Mouse (Mus musculus) cerebellum, adult 2 months (tissue): ENCODE results near the gene Fn3k. TPM values are rescaled to one million over a fixed set of nuclear protein-coding genes. Genes with fewer than 3 reads are reported as not detected.
A peak's percentile ranks its signal among the peaks of the same experiment; 100 is the strongest.

Experiments
- DNase-seq, 2 experiments: peaks; one replicate each; pipeline ENCODE4 v3.0.0; 2021
- H3K27ac ChIP-seq: fragments of 200-500 bp; 2 replicates; pipeline ENCODE4 v1.5.1; 2012; ENCODE audit warnings: low read length, control low read depth, inconsistent platforms; ENCODE audit not compliant: insufficient read depth
- H3K27me3 ChIP-seq: fragments of 200-500 bp; 2 replicates; pipeline ENCODE4 v1.6.1; 2012; ENCODE audit warnings: inconsistent platforms, mild to moderate bottlenecking, low read length, moderate library complexity; ENCODE audit not compliant: control insufficient read depth, insufficient read depth
- H3K4me1 ChIP-seq: fragments of 200-500 bp; 2 replicates; pipeline ENCODE4 v1.6.1; 2011; ENCODE audit warnings: low read length; ENCODE audit not compliant: control insufficient read depth, insufficient read depth
- H3K4me3 ChIP-seq: fragments of 200-500 bp; replicated peaks from 2 replicates; pipeline ENCODE3; 2011; ENCODE audit warnings: mild to moderate bottlenecking, low read depth, low read length, control low read depth; ENCODE audit not compliant: insufficient read depth
- CTCF ChIP-seq: fragments of 200-500 bp; IDR thresholded peaks from 2 replicates; pipeline ENCODE4 v1.5.1; 2011; ENCODE audit warnings: low read depth, mild to moderate bottlenecking, control low read depth, low read length, moderate library complexity, borderline replicate concordance; ENCODE audit not compliant: insufficient read depth
- POLR2A ChIP-seq: fragments of 200-500 bp; IDR thresholded peaks from 2 replicates; pipeline ENCODE4 v1.6.1; 2011; ENCODE audit warnings: low read length, control low read depth, borderline replicate concordance; ENCODE audit not compliant: insufficient read depth
- whole genome bisulfite sequencing: fragments of 180-500 bp; shearing (Covaris S2); methylation state at CpG from one replicate; pipeline ENCODE4 v1.1.7; 2018; 5-methylcytosine and 5-hydroxymethylcytosine counted together
- polyA plus RNA-seq: library from polyadenylated mRNA; depleted of rRNA; stranded (reverse); fragments of >200 nt; gene quantifications from 2 replicates; pipeline ENCODE4 v1.2.3, GENCODE M21; 2012

Gene Fn3k
- polyA plus RNA-seq, 1 experiment, result 59.5 TPM

DNA sequence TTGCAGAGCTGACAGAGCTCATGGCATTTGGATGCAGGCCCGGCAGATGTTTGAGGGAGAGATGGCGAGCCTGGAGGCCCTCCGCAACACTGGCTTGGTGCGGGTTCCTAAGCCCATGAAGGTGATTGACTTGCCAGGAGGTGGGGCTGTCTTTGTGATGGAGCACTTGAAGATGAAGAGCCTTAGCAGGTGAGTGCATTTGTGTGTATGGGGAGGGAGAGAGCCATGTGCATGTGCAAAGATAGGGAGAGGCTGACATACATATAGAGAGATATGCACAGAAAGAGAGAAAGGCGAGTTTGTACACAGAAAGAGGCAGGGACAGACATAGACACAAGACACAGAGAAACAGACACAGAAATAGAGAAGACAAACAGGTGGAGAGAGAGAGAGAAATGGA, 2.5 kb downstream of the Fn3k start:
- H3K27me3 ChIP-seq, result no peaks in the 10 kb centered on the region
- no peak for DNase-seq
- H3K4me3 ChIP-seq, result no peak overlapping the region
- no peak overlapping the region for H3K27ac ChIP-seq
- H3K4me1 ChIP-seq, result peaks cover 14% of the 10 kb centered on the region
- 77% methylated on average over 5 of the region's 5 CpGs for WGBS
- TF ChIP-seq POLR2A (no peak), CTCF (no peak)

DNA sequence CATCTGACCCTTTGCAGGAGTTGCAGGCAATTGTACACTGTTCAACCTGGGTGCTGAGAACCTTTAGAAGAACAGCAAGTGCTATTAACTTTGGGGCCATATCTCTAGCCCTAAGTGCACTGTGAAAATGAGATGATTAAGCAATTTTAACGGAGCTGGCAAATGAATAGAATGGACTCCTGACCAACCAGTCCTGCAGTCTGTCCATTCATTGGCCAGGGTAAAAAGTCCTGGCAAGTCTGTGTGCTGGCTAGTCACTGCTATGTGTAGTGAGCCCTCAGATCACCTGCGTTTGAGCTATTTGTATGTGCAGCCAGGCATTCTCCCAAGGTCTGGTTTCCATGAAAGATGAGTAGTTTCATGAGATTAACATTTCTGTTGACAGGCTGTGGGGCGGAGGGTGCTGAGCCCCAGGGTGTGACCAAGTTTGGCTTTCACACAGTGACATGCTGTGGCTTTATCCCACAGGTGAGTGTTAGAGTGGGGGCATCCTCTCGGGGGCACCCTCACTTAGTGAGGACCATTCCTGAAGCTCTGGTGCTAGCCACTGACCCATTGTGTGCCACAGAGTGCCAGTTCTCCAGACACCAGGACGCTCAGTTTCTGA, 5.1 kb downstream of the Fn3k start:
- DNase-seq, result no peak
- Histone ChIP-seq H3K27me3 (no peaks in the 10 kb centered on the region), H3K27ac (no peak overlapping the region), H3K4me1 (peaks cover 11% of the 10 kb centered on the region), H3K4me3 (no peak overlapping the region)
- TF ChIP-seq CTCF, result no peak
- no peak for TF ChIP-seq POLR2A
- WGBS, result 49% methylated on average over 5 of the region's 5 CpGs

DNA sequence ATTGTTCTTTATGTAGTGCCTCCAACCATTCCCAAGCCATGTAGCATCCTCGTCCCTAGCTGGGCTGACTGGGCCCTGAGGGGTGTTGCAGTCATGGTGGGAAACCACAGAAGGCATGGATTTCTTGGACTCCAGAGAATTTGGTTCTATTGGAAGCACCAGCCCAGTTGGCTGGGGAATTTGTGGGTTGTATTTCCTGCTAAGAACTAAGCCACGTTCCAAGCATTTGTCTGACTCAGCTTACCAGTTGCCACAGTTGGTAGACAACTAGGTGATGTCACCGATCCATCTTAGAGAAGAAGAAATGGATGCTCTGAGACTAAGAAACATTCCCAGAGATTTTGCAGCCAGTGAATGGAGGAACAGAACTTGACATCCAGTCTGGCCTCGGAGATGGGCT, 6.9 kb downstream of the Fn3k start:
- WGBS, result 79% methylated on average over 4 of the region's 4 CpGs

DNA sequence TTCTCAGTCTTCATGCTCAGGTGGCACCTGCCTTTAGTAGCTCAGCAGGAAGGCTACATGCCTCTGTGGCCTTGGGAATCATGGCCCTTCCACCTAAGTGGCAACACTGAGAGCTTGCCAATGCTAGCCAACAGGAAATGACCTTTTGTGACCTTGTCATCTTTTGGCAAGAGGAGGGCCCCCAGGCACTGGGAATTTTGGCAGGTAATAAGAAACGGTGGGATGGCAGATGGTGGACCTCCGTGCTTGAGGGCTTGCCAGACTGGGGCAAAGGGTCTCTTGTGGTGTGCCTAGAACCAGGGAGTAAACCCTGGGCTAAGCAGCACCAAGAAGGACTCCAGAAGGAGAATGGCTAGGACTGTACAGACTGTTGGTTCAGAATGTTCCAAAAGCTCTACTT, 7.4 kb downstream of the Fn3k start:
- Histone ChIP-seq H3K27me3 (no peaks in the 10 kb centered on the region), H3K4me1 (peaks cover 8% of the 10 kb centered on the region), H3K27ac (no peak overlapping the region), H3K4me3 (no peak overlapping the region)
- TF ChIP-seq CTCF, result no peak
- no peak for DNase-seq
- 8% methylated on average over 2 of the region's 2 CpGs for WGBS

More for the DNA sequence above, 6.9 kb downstream of the Fn3k start:
- no peaks in the 10 kb centered on the region for H3K27me3 ChIP-seq
- TF ChIP-seq CTCF, result no peak
- DNase-seq, result no peak
- H3K4me3 ChIP-seq, result no peak overlapping the region
- no peak overlapping the region for H3K27ac ChIP-seq
- peaks cover 11% of the 10 kb centered on the region for H3K4me1 ChIP-seq

DNA sequence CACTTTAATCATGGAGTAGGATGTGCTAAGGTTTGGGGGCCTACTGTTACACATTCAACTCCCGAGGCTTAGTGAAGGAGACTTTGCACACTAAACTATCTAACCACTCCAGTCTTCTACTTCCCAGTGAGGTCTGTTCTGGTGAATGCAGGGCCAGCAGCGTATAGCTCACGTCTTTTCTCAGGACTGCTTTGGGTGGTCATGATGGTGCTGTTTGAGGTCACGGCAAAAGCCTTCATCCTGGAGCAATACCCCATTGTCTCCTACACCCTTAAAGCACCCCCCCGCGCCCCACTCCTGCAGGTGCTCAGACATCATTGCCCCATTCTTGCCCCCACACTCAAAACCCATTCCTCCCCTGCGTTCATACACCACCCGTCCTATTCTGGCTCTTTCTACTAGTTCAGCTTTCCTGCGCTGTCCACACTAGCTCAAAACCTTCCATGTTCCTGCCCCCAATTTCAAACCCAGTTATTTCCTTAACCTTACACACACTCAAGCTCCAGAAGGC, 16.6 kb downstream of the Fn3k start:
- H3K4me1 ChIP-seq, result peaks cover 7% of the 10 kb centered on the region; the same call in 1 of the 2 replicates
- no peak for TF ChIP-seq CTCF
- no peak for TF ChIP-seq POLR2A
- DNase-seq, result no peak
- peak overlapping the region; percentile 85 for H3K4me3 ChIP-seq
- no peak overlapping the region for H3K27ac ChIP-seq
- no peaks in the 10 kb centered on the region for H3K27me3 ChIP-seq
- WGBS, result 28% methylated on average over 9 of the region's 9 CpGs

DNA sequence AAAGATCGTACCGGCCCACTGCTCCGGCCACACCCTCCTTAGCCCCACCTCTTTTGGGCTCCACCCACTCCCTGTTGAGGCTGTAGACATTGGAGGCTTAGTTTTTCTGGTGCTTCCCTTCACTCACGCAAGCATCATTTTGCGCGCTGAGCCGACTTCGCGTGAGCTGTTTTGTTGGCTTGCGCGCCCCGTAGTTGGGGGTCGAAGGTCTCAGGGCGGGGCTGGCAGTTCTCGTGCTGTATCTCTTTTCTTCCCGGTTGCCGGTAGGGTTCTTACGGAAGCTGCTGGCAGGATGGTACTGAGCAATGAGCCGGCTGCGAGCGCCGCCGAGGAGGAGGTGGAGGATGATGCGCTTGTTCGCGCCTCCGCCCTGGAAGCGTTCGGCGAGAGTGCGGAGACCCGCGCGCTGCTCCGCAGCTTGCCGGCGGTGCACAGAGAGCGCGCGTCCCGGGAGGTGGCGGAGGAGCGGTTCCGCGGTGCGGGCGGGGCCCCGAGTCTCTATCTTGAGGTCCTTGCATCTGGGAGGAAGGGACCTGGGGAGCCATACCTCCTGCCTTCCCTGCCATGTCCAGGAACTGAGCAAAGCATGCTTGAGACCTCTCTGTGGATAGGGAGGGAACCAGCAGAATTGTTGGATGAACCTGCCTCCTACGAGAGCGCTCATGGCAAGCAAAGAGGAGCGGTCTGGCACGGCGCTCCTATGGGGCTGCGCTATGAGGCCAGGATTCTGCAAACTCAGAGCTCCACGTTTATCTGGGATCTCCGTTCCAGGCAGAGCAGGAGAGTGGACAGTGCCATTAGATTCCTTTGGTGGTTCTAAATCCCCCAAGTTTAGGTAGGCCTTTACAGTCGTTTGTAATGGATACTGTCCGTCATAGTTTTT, 17.3 kb downstream of the Fn3k start, which contains the start of gene Tbcd:
Gene Tbcd (plus strand): TSS at position 197 of the 883 bp plus-strand sequence.
- Histone ChIP-seq H3K27me3 (no peaks in the 10 kb centered on the region), H3K27ac (peak within 1 kb of the TSS; percentile 16), H3K4me3 (peak within 1 kb of the TSS; percentile 85), H3K4me1 (peaks cover 7% of the 10 kb centered on the region; the same call in 1 of the 2 replicates)
- peak; percentile 95 to 96 for DNase-seq
- TF ChIP-seq CTCF (no peak), POLR2A (peak; percentile 63)
- WGBS, result under 1% methylated on average over 58 of the region's 58 CpGs

DNA sequence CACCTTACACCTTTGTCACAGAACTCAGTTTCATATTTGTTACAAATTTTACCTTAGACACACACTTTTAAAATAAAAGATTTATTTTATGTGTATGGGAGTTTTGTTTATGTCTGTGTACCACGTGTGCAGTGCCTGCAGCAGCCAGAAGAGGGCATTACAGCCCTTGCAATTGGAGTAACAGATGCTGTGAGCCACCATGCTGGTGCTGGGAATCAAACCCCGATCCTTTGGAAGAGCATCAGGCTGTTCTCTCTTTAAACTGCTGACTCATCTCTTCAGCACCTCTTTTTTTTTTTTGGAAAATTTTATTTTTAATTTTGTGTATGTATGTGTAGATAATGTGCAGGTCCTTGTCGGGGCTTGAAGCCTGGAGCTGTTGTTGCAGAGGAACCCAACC, 23.2 kb downstream of the Fn3k start:
- TF ChIP-seq POLR2A (no peak), CTCF (0 out of 2 replicates have a peak, but pooled peaks have one; percentile 4)
- Histone ChIP-seq H3K27me3 (no peaks in the 10 kb centered on the region), H3K4me1 (peaks cover 7% of the 10 kb centered on the region; the same call in 1 of the 2 replicates), H3K4me3 (no peak overlapping the region), H3K27ac (no peak overlapping the region)
- 94% methylated on average over 3 of the region's 3 CpGs for WGBS
- DNase-seq, result no peak
